24 mouse cellular contexts compared by ENCODE assay signal in the genomic region with DNA sequence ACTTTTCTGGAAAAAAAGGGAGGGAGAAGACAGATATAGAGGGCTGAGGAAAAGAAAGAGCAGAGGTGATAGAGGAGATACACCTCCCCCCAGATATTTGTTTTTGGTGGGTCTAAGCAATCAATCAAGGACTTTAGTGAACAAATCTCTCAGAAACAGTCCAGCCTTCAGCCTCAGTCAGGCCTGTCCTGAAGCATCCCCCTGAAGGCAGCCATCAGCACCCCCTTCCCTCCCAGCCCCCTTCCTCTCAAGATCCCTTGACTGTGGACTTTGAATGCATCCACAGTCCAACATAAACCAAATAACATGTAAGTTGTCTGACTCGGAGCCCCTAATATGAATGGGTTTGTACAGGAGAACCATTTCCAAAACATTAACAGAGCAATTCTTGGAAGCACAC. TPM values are rescaled to one million over a fixed set of nuclear protein-coding genes. Genes with fewer than 3 reads are reported as not detected.
"Had no signal": no experiment of that assay in that cellular context is flagged by ENCODE, and none has a peak within 500 bp of the region (broad histone marks: within the 10 kb centered on the region; RNA-seq: fewer than 3 reads in every experiment).

No protein-coding gene starts in this region.

- H3K4me2 ChIP-seq: lung, embryonic 14.5 days; midbrain, embryonic 13.5 days; midbrain, embryonic 15.5 days; neural tube, embryonic 13.5 days; neural tube, embryonic 15.5 days had no signal

- H3K9me3 ChIP-seq: midbrain, embryonic 10.5 days; midbrain, embryonic 13.5 days; midbrain, embryonic 15.5 days; neural tube, embryonic 13.5 days; neural tube, embryonic 15.5 days had no signal

- H3K4me3 ChIP-seq: midbrain, embryonic 10.5 days; midbrain, embryonic 13.5 days; midbrain, embryonic 15.5 days; myocyte; neural tube, embryonic 13.5 days; neural tube, embryonic 15.5 days had no signal

- ATAC-seq: midbrain, embryonic 13.5 days; midbrain, embryonic 15.5 days had no signal

- DNase-seq: lung, adult 18-20 months; lung, embryonic 14.5 days; lung, postnatal 10 days; lung, postnatal 4 days; retina, postnatal 1 day; right cerebral cortex, adult 18-20 months; right cerebral cortex, postnatal 25 days; right cerebral cortex, postnatal 4 days; spleen, adult 18-20 months; thymus, adult 2 months; thymus, postnatal 25 days; thymus, postnatal 4 days had no signal

- H3K27ac ChIP-seq: midbrain, embryonic 10.5 days; midbrain, embryonic 13.5 days; midbrain, embryonic 15.5 days; neural tube, embryonic 13.5 days; neural tube, embryonic 15.5 days had no signal

- H3K36me3 ChIP-seq: midbrain, embryonic 10.5 days; midbrain, embryonic 13.5 days; midbrain, embryonic 15.5 days; neural tube, embryonic 13.5 days; neural tube, embryonic 15.5 days had no signal

- H3K9ac ChIP-seq: lung, embryonic 14.5 days; midbrain, embryonic 13.5 days; midbrain, embryonic 15.5 days; neural tube, embryonic 13.5 days; neural tube, embryonic 15.5 days had no signal

RNA-seq across cellular contexts. Expression of a gene that starts 2.2 kb away (rescaled TPM):
- polyA plus RNA-seq: liver, embryonic 16.5 days; lung, embryonic 14.5 days; lung, embryonic 16.5 days; myocyte; small intestine, adult 2 months; stomach, embryonic 14.5 days; stomach, embryonic 16.5 days; thymus, adult 2 months; urinary bladder, adult 2 months had no signal
